Mouse (Mus musculus): ENCODE measurements around the gene Ceacam1. TPM values are rescaled to one million over a fixed set of nuclear protein-coding genes. Genes with fewer than 3 reads are reported as not detected.
A peak's percentile ranks its signal among the peaks of the same experiment; 100 is the strongest.

Ceacam1 gene
- polyA plus RNA-seq, 1 experiment from 2014 or later = 0.74 TPM

DNA sequence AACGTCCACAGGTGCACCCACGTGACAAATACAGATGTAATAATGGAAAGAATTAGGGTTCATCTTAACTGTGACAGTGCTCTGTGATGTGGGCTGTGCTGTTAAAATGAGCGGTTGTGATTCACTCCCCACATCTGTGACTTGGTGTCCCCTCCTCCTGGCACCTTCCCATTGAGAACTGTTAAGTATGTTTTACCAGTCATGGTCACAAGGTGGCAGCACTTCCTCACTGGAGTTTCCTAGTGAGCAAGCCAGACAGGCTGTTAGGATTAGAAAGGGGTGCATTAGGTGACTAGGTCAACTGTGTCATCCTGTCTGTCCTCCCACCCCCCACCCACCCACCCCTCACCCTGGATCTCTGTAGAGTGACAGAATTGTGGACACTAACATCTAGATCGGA lies 53.0 kb downstream of the Ceacam1 start:
- DNase-seq (ENCODE audit: low spot score) (peak; percentile 91), ATAC-seq (ENCODE audit: low FRiP score) (peak; percentile 45; the same call in 1 of the 2 replicates)
- no peaks in the 10 kb centered on the region; the same call in 1 of the 2 replicates for H3K27me3 ChIP-seq (ENCODE audit: control insufficient read depth, insufficient read depth, low read length)
- no peak overlapping the region for H3K9ac ChIP-seq (ENCODE audit: low read depth, low read length)
- H3K4me1 ChIP-seq (replicated peaks; ENCODE audit: control insufficient read depth, insufficient read depth, low read length) = no peaks in the 10 kb centered on the region
- 43% methylated on average over 4 of the region's 4 CpGs for WGBS
- H3K27ac ChIP-seq (ENCODE audit: low read depth, low read length) = no peak overlapping the region
- no peak overlapping the region for H3K4me3 ChIP-seq (ENCODE audit: low read depth, low read length)
- H3K36me3 ChIP-seq (ENCODE audit: control insufficient read depth, insufficient read depth, low read length) = no peaks in the 10 kb centered on the region
- no peaks in the 10 kb centered on the region for H3K9me3 ChIP-seq (ENCODE audit: control insufficient read depth, low read length)
- no peak overlapping the region for H3K4me2 ChIP-seq (replicated peaks; ENCODE audit: low read depth, low read length)

GRCm38 (mm10) chr7:25422286-25422841 lies 55.0 kb downstream of the Ceacam1 start:
- Histone ChIP-seq H3K27me3 (ENCODE audit: control insufficient read depth, insufficient read depth, low read length) (no peaks in the 10 kb centered on the region; the same call in 1 of the 2 replicates), H3K4me1 (replicated peaks; ENCODE audit: control insufficient read depth, insufficient read depth, low read length) (no peaks in the 10 kb centered on the region), H3K4me3 (ENCODE audit: low read depth, low read length) (no peak overlapping the region), H3K27ac (ENCODE audit: low read depth, low read length) (no peak overlapping the region), H3K4me2 (replicated peaks; ENCODE audit: low read depth, low read length) (no peak overlapping the region), H3K9ac (ENCODE audit: low read depth, low read length) (no peak overlapping the region), H3K9me3 (ENCODE audit: control insufficient read depth, low read length) (no peaks in the 10 kb centered on the region), H3K36me3 (ENCODE audit: control insufficient read depth, insufficient read depth, low read length) (no peaks in the 10 kb centered on the region)
- DNase-seq (ENCODE audit: low spot score) (no peak), ATAC-seq (ENCODE audit: low FRiP score) (no peak)
- 73% methylated on average over 16 of the region's 16 CpGs for WGBS

DNA sequence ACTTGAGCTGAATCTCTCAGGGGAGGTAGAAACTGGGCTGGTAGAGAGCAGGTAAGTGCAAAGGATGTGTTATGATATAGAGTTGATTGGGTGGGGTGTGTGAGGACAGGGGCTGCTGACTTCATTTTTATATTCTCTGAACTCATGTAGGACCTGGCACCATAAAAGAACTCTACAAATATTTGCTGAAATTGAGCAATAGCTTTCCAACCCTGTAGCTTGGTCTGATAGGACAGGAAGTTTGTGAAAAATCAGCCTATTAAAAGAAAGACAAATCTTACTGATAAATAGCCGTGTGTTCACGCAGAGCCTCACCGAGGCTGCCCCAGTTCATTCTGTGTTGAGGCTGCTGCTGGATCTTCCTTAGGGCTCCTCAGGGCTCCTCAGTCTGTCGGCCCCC lies 57.5 kb downstream of the Ceacam1 start:
- H3K27ac ChIP-seq (ENCODE audit: low read depth, low read length) = no peak overlapping the region
- no peaks in the 10 kb centered on the region for H3K4me1 ChIP-seq (replicated peaks; ENCODE audit: control insufficient read depth, insufficient read depth, low read length)
- H3K27me3 ChIP-seq (ENCODE audit: control insufficient read depth, insufficient read depth, low read length) = no peaks in the 10 kb centered on the region; the same call in 1 of the 2 replicates
- no peak for ATAC-seq (ENCODE audit: low FRiP score)
- WGBS = 89% methylated on average over 4 of the region's 4 CpGs
- H3K9ac ChIP-seq (ENCODE audit: low read depth, low read length) = no peak overlapping the region
- H3K9me3 ChIP-seq (ENCODE audit: control insufficient read depth, low read length) = no peaks in the 10 kb centered on the region
- no peak overlapping the region for H3K4me3 ChIP-seq (ENCODE audit: low read depth, low read length)
- H3K36me3 ChIP-seq (ENCODE audit: control insufficient read depth, insufficient read depth, low read length) = no peaks in the 10 kb centered on the region
- no peak for DNase-seq (ENCODE audit: low spot score)
- no peak overlapping the region for H3K4me2 ChIP-seq (replicated peaks; ENCODE audit: low read depth, low read length)

GRCm38 (mm10) chr7:25419536-25419935 lies 57.9 kb downstream of the Ceacam1 start:
- no peaks in the 10 kb centered on the region for H3K9me3 ChIP-seq (ENCODE audit: control insufficient read depth, low read length)
- no peak overlapping the region for H3K4me3 ChIP-seq (ENCODE audit: low read depth, low read length)
- no peaks in the 10 kb centered on the region for H3K36me3 ChIP-seq (ENCODE audit: control insufficient read depth, insufficient read depth, low read length)
- no peak overlapping the region for H3K9ac ChIP-seq (ENCODE audit: low read depth, low read length)
- no peak overlapping the region for H3K4me2 ChIP-seq (replicated peaks; ENCODE audit: low read depth, low read length)
- no peaks in the 10 kb centered on the region for H3K4me1 ChIP-seq (replicated peaks; ENCODE audit: control insufficient read depth, insufficient read depth, low read length)
- ATAC-seq (ENCODE audit: low FRiP score) = no peak
- DNase-seq (ENCODE audit: low spot score) = no peak
- H3K27ac ChIP-seq (ENCODE audit: low read depth, low read length) = no peak overlapping the region
- 78% methylated on average over 8 of the region's 8 CpGs for WGBS
- H3K27me3 ChIP-seq (ENCODE audit: control insufficient read depth, insufficient read depth, low read length) = no peaks in the 10 kb centered on the region; the same call in 1 of the 2 replicates

- Histone ChIP-seq H3K36me3 (ENCODE audit: control insufficient read depth, insufficient read depth, low read length) (no peaks in the 10 kb centered on the region), H3K4me1 (replicated peaks; ENCODE audit: control insufficient read depth, insufficient read depth, low read length) (no peaks in the 10 kb centered on the region), H3K4me3 (ENCODE audit: low read depth, low read length) (no peak overlapping the region), H3K4me2 (replicated peaks; ENCODE audit: low read depth, low read length) (no peak overlapping the region), H3K9me3 (ENCODE audit: control insufficient read depth, low read length) (no peaks in the 10 kb centered on the region), H3K27ac (ENCODE audit: low read depth, low read length) (no peak overlapping the region), H3K27me3 (ENCODE audit: control insufficient read depth, insufficient read depth, low read length) (no peaks in the 10 kb centered on the region; the same call in 1 of the 2 replicates), H3K9ac (ENCODE audit: low read depth, low read length) (no peak overlapping the region)
- DNase-seq (ENCODE audit: low spot score) (peak; percentile 45), ATAC-seq (ENCODE audit: low FRiP score) (no peak)
- WGBS = 87% methylated on average over 1 of the region's 1 CpGs
Observed at GRCm38 (mm10) chr7:25417597-25417996, 59.8 kb downstream of the Ceacam1 start.

DNA sequence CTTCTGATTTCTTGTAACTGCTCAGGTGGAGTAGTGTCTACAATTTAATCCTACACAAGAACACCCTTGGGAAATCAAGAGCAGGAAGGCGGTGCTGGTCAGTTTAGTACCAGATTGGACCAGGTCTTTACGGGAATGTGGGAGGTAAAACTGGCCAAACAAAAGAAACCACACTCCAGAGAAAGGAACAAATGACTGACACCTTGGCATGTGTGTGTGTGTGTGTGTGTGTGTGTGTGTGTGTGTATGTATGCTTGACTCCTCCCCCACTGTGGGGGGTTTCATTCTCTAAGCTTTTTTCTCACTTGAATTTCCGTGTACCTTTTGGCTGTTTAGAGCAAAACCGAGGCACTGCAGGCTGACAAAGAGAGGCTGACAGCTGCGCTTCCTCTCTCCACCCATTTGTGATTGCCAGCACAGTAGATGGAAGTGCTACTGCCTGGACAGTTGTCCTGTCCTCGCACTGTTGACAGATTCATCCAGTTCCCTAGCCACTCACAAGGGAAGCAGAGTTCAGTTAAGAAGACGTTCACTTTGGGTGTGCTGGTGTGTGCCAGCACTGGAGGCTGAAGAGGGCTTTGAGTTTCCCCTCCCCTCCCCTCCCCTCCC lies 64.5 kb downstream of the Ceacam1 start, which contains the start of gene Cxcl17:
Cxcl17 (minus strand) TSS at position 54 of the 609 bp plus-strand sequence.
- Histone ChIP-seq H3K4me3 (ENCODE audit: low read depth, low read length) (no peak within 1 kb of the TSS), H3K27me3 (ENCODE audit: control insufficient read depth, insufficient read depth, low read length) (no peaks in the 10 kb centered on the region), H3K4me2 (replicated peaks; ENCODE audit: low read depth, low read length) (no peak within 1 kb of the TSS), H3K4me1 (replicated peaks; ENCODE audit: control insufficient read depth, insufficient read depth, low read length) (no peaks in the 10 kb centered on the region), H3K9me3 (ENCODE audit: control insufficient read depth, low read length) (no peaks in the 10 kb centered on the region), H3K36me3 (ENCODE audit: control insufficient read depth, insufficient read depth, low read length) (no peaks in the 10 kb centered on the region), H3K27ac (ENCODE audit: low read depth, low read length) (no peak within 1 kb of the TSS), H3K9ac (ENCODE audit: low read depth, low read length) (no peak within 1 kb of the TSS)
- no peak for DNase-seq (ENCODE audit: low spot score)
- WGBS = 42% methylated on average over 7 of the region's 7 CpGs
- ATAC-seq (ENCODE audit: low FRiP score) = no peak

DNA sequence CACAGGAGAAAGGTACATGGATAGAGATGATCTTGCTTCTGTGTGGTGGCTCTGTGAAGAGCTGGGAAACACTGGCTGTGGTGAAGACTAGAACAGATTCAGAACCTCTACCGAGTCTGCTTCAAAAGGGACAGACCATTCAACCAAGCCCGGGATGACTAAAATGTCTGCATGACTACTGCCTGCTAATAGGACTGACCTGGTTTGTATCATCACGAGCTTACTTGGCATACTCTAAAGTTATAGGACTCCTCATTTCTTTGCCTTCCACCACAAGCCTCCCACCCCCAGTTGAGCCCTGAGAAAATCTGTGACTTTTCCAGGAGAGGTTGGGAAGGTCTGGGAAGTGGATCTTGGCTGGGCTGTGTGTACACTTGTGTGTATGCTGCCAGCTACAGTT lies 65.5 kb downstream of the Ceacam1 start:
- Histone ChIP-seq H3K27me3 (ENCODE audit: control insufficient read depth, insufficient read depth, low read length) (no peaks in the 10 kb centered on the region), H3K36me3 (ENCODE audit: control insufficient read depth, insufficient read depth, low read length) (no peaks in the 10 kb centered on the region), H3K4me2 (replicated peaks; ENCODE audit: low read depth, low read length) (no peak overlapping the region), H3K27ac (ENCODE audit: low read depth, low read length) (no peak overlapping the region), H3K4me3 (ENCODE audit: low read depth, low read length) (no peak overlapping the region), H3K9ac (ENCODE audit: low read depth, low read length) (no peak overlapping the region), H3K4me1 (replicated peaks; ENCODE audit: control insufficient read depth, insufficient read depth, low read length) (no peaks in the 10 kb centered on the region), H3K9me3 (ENCODE audit: control insufficient read depth, low read length) (no peaks in the 10 kb centered on the region)
- WGBS = 89% methylated on average over 3 of the region's 3 CpGs
- ATAC-seq (ENCODE audit: low FRiP score) (no peak), DNase-seq (ENCODE audit: low spot score) (no peak)

Data from hindbrain, embryonic 11.5 days (tissue).